Mouse (Mus musculus): Measurements from ENCODE around the gene Sgip1.

The Sgip1 gene

GRCm38 (mm10) chr4:102741287-102741686, at the start of gene Sgip1:
Sgip1 (plus strand) TSS chr4:102741297.
- no peak for DNase-seq (ENCODE audit: low read depth, low spot score)

- DNase-seq (ENCODE audit: low read depth, low spot score), result peak; percentile 8
Measured at GRCm38 (mm10) chr4:102691402-102691801, 49.7 kb upstream of the Sgip1 start.

DNA sequence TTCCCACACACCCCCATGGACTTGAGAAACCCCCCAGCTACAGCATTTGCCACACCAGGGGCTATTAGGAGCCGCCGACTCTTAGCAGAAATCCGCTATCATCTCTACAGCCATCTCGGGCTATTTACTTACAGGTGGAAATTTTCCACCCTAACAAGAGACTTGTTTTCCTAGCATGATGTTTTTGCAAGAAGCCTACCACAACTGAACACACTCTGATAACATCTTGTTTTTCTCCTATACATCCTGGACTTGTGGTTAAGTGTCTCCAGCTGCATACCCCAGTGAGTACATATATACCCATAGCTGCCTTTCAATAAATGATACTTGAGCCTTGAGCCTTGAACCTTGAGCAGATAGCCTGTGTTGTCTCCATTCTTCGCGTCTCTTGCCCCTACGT, 43.1 kb upstream of the Sgip1 start:
- no peak for DNase-seq (ENCODE audit: low read depth, low spot score)

DNA sequence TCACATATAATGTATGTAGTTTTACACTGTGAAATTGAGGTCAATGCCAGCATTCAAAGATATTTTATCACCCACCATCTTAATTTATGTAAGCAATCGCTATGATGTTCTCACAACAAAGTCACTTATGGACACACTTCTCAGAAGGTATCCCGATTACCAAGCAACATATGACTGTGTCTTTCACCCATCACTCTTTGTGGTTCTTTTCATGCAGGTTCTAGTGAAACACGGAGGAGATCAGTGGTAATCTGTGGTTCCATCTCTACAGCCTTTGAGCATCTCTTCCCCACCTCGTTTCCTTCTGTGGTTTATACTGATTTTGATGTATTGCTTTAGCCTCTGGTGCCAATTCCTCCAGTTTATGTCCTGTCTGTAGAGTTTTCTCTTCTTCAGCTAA, 29.4 kb upstream of the Sgip1 start:
- no peak for DNase-seq (ENCODE audit: low read depth, low spot score)

DNA sequence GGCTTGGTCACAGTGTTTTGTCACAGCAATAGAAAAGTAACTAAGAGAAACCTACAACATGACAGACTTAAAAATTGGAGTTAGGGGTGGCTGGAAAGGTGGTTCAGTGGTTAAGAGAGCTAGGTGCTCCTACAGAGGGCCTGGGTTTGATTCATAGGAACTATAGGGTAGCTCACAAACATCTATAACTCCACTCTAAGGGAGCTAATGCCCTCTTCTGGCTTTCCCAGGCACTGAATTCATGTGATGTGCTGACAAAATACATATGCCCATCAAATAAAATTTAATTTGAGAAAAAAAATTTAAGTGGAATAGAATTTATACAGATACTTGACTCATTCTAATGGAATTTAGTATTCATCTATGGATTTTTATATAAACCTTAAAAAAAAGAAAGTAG, 25.6 kb upstream of the Sgip1 start:
- peak; percentile 8 for DNase-seq (ENCODE audit: low read depth, low spot score)

- DNase-seq (ENCODE audit: low read depth, low spot score), result no peak
Measured at GRCm38 (mm10) chr4:102717123-102717828, 23.8 kb upstream of the Sgip1 start.

DNA sequence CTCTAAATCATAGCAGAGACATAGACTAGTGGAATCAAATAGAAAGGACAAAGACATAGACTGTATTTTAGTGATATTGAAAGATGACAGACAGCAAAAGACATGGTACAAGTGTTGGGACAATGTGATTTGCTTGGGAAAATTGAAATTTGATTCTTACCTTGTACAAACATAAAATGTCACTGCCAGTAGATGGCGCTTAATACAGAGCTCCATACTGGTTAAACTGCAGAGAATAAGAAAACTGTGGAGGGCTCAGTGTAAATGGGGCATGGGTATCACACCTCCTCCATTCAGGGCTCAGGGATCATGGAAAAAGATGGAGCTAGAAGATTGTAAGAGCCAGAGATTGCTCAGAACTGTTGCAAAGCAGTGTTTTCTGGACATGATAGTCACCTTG, 21.6 kb upstream of the Sgip1 start:
- DNase-seq (ENCODE audit: low read depth, low spot score), result peak; percentile 52

GRCm38 (mm10) chr4:102719951-102720350, 21.1 kb upstream of the Sgip1 start:
- DNase-seq (ENCODE audit: low read depth, low spot score), result no peak

DNA sequence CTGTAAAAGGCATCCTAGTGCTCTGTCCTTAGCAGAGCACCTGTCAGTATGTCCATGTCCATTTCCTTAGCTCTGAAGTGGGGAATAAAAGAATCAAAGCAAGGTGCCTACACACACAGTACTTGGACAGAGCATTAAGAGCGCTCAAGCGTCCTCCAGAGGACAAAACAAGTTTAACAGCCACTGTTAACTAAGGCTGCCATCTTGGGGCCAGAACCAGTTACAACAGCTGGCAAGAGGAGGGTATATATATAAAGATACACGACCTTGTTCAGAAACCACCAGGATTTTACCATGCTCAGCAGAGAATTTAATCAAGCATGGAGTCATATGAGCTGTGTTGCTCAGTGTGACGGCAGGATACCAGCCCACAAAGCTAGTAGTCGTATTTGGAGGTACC, 16.7 kb upstream of the Sgip1 start:
- no peak for DNase-seq (ENCODE audit: low read depth, low spot score)

GRCm38 (mm10) chr4:102730976-102731375, 10.1 kb upstream of the Sgip1 start:
- DNase-seq (ENCODE audit: low read depth, low spot score), result no peak

- no peak for DNase-seq (ENCODE audit: low read depth, low spot score)
Measured at GRCm38 (mm10) chr4:102734022-102734657, 7.0 kb upstream of the Sgip1 start.

GRCm38 (mm10) chr4:102753334-102754090, 12.4 kb downstream of the Sgip1 start:
- DNase-seq (ENCODE audit: low read depth, low spot score), result no peak

GRCm38 (mm10) chr4:102759095-102759890, 18.2 kb downstream of the Sgip1 start:
- DNase-seq (ENCODE audit: low read depth, low spot score), result peak; percentile 20

- no peak for DNase-seq (ENCODE audit: low read depth, low spot score)
Measured at GRCm38 (mm10) chr4:102760042-102760821, 19.1 kb downstream of the Sgip1 start.

GRCm38 (mm10) chr4:102762075-102762474, 21.0 kb downstream of the Sgip1 start:
- DNase-seq (ENCODE audit: low read depth, low spot score), result no peak

- DNase-seq (ENCODE audit: low read depth, low spot score), result no peak
Measured at GRCm38 (mm10) chr4:102769070-102769469, 28.0 kb downstream of the Sgip1 start.

DNA sequence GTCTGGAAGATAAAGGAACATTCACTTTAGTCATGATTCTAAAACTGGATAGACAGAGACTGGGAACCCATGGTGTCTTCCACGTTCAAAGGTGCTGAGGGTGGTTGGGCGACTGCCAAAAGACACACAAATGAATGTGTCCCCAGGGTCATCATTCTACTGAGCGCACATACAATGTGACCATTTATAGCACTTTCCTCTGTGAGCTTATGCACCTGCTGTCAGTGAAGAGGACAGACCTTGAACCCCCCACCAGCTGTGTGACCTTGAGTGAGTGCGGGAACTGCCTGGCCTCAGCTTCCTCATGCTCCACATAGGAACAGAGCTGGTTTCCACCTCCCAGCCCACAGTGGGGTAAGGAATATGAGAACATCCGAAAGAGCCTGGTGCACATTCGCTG, 28.8 kb downstream of the Sgip1 start:
- no peak for DNase-seq (ENCODE audit: low read depth, low spot score)

DNA sequence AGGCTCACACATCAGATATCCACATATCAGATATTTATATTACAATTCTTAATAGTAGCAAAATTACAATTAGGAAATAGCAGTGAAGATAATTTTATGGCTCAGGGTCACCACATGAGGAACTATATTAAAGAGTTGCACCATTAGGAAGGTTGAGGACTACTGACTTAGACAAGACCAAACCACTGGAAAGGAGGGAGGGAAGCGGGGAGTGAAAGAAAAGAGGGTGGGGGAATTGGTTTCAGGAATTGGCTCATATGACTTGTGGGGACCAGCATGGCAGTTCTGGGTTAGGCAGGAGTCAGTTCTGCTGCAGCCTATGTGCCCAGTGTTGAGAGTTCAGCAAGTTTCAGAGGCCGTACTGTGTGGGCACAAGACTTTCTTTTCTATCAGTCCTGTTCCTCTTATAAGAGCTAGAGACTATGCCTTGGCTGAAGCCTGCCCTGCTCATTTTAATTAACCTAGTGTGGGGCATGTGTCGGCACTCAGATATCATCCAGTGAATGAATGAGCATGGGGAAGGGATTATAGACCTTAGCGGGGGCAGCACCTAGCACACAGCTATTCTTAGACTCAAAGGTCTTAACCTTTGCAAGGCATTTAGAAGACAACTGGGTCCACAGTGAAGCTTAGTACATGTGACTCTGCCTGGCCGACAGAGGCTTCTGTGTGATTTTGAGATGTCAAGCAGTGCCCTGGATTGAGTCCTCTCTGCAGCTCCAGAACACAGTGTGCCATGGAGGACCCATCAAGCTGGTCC, 30.7 kb downstream of the Sgip1 start:
- no peak for DNase-seq (ENCODE audit: low read depth, low spot score)

DNA sequence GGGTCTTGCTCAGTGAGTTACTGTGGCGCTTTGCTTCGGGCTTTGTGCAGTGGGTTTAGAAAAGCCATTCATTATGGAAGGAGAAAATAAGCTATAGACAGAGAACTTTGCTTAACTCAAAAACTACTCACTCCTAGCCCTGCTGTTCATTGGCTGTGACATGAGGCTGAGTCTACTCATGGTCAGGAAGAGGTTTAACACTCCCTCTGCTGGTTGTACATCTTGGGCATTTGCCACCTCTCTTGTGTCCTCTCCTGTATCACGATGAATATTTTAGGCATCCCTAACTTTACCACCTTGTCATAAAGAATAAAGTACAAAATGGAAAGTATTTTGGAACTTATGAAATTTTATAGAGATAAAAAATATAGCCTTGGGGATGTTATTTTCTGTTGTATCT, 32.1 kb downstream of the Sgip1 start:
- no peak for DNase-seq (ENCODE audit: low read depth, low spot score)

DNA sequence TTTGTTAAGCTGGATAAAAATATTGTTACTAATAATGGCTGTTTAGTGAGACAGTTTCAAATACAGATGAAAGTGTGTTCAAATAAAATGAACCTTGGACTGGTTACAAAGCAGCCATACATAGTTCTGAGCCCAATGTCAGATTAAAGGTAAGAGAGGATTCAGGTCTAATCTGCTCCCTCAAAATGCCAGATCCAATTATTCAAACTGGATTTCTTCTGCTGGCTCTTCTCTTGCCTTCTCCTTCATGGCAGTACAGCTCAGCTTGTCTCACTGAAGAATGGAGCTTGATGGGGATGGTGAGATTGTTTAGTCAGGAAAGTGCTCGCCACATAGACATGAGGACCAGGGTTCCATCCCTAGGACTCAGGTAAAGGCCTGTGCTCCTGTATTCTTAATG, 32.7 kb downstream of the Sgip1 start:
- DNase-seq (ENCODE audit: low read depth, low spot score), result no peak

All from 3T3-L1 (cell line).